Mouse (Mus musculus): ENCODE data around the gene Clk4. TPM values are rescaled to one million over a fixed set of nuclear protein-coding genes. Genes with fewer than 3 reads are reported as not detected.

Clk4 gene
- total and polyA plus RNA-seq, 3 experiments, result 26.2 to 41.9 (median 32.5) TPM

- Histone ChIP-seq H3K27ac (no peak overlapping the region), H3K27me3 (ENCODE audit: control insufficient read depth, insufficient read depth, low read length) (no peaks in the 10 kb centered on the region), H3K79me2 (replicated peaks; ENCODE audit: control insufficient read depth, insufficient read depth, low read length) (no peaks in the 10 kb centered on the region), H3K9ac (ENCODE audit: low read depth, low read length) (no peak overlapping the region), H3K4me1 (ENCODE audit: control insufficient read depth, insufficient read depth, low read length) (no peaks in the 10 kb centered on the region), H3K4me3 (no peak overlapping the region), H3K36me3 (ENCODE audit: control insufficient read depth, insufficient read depth, low read length) (no peaks in the 10 kb centered on the region)
- no peak for TF ChIP-seq EP300 (IDR thresholded peaks at IDR 0.05; ENCODE audit: insufficient read depth, low read depth, low read length)
- no peak for TF ChIP-seq CTCF (IDR thresholded peaks at IDR 0.05)
- no peak for TF ChIP-seq POLR2A (IDR thresholded peaks at IDR 0.05; ENCODE audit: insufficient read depth, low read depth, low read length)
- DNase-seq, result no peak
- intact Hi-C loops (cut with DNase I), result no loop called here
- WGBS, result 65% methylated on average over 3 of the region's 3 CpGs
Measured at GRCm38 (mm10) chr11:51295742-51296141, 34.2 kb downstream of the Clk4 start.

GRCm38 (mm10) chr11:51298691-51299090 is 37.2 kb downstream of the Clk4 start:
- WGBS, result 76% methylated on average over 4 of the region's 4 CpGs
- intact Hi-C loops (cut with DNase I), result no loop called here
- H3K27me3 ChIP-seq (ENCODE audit: control insufficient read depth, insufficient read depth, low read length), result no peaks in the 10 kb centered on the region
- DNase-seq, result no peak
- H3K36me3 ChIP-seq (ENCODE audit: control insufficient read depth, insufficient read depth, low read length), result no peaks in the 10 kb centered on the region
- no peak overlapping the region for H3K27ac ChIP-seq
- H3K4me1 ChIP-seq (ENCODE audit: control insufficient read depth, insufficient read depth, low read length), result no peaks in the 10 kb centered on the region
- no peak overlapping the region for H3K4me3 ChIP-seq
- no peak overlapping the region for H3K9ac ChIP-seq (ENCODE audit: low read depth, low read length)
- TF ChIP-seq POLR2A (IDR thresholded peaks at IDR 0.05; ENCODE audit: insufficient read depth, low read depth, low read length) (no peak), EP300 (IDR thresholded peaks at IDR 0.05; ENCODE audit: insufficient read depth, low read depth, low read length) (no peak), CTCF (IDR thresholded peaks at IDR 0.05) (no peak)
- no peaks in the 10 kb centered on the region for H3K79me2 ChIP-seq (replicated peaks; ENCODE audit: control insufficient read depth, insufficient read depth, low read length)

GRCm38 (mm10) chr11:51302396-51302795 is 40.9 kb downstream of the Clk4 start:
- Histone ChIP-seq H3K36me3 (ENCODE audit: control insufficient read depth, insufficient read depth, low read length) (no peaks in the 10 kb centered on the region), H3K9ac (ENCODE audit: low read depth, low read length) (no peak overlapping the region), H3K4me1 (ENCODE audit: control insufficient read depth, insufficient read depth, low read length) (no peaks in the 10 kb centered on the region), H3K4me3 (no peak overlapping the region), H3K27ac (no peak overlapping the region), H3K27me3 (ENCODE audit: control insufficient read depth, insufficient read depth, low read length) (0 out of 2 replicates have a peak, but pooled peaks cover 2% of the 10 kb centered on the region), H3K79me2 (replicated peaks; ENCODE audit: control insufficient read depth, insufficient read depth, low read length) (no peaks in the 10 kb centered on the region)
- WGBS, result 86% methylated on average over 5 of the region's 5 CpGs
- intact Hi-C loops (cut with DNase I), result no loop called here
- DNase-seq, result no peak
- no peak for TF ChIP-seq CTCF (IDR thresholded peaks at IDR 0.05)

DNA sequence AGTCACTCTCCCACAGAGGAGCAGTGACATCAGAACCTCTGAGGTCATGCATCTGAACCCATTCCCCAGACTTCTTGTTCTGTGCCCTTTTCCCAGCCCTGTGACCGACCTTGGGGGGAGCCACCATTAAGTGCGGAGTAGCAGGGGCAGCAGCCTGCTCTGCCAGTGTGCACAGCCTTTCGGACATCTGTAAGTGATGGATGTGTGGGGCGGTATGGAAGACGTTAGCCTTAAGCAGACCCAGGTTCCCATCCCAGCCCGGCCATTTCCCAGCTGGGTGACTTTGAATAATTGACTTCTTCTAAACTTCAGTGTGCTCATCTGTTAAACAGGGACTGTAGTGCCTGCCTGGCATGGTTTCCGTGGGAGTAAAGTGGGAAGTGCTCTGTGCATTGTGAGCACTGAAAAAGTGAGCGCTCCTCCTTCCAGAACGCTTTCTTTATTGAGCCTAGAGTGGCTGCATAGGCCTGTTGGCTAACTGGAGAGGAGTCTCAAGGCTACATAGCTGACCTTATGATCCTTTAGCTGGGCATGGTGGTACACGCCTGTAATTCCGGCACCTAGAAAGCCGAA is 42.5 kb downstream of the Clk4 start:
- Histone ChIP-seq H3K4me3 (no peak overlapping the region), H3K9ac (ENCODE audit: low read depth, low read length) (no peak overlapping the region), H3K36me3 (ENCODE audit: control insufficient read depth, insufficient read depth, low read length) (no peaks in the 10 kb centered on the region), H3K79me2 (replicated peaks; ENCODE audit: control insufficient read depth, insufficient read depth, low read length) (no peaks in the 10 kb centered on the region), H3K27ac (no peak overlapping the region), H3K27me3 (ENCODE audit: control insufficient read depth, insufficient read depth, low read length) (0 out of 2 replicates have a peak, but pooled peaks cover 2% of the 10 kb centered on the region), H3K4me1 (ENCODE audit: control insufficient read depth, insufficient read depth, low read length) (no peaks in the 10 kb centered on the region)
- DNase-seq, result no peak
- intact Hi-C loops (cut with DNase I), result no loop called here
- 81% methylated on average over 12 of the region's 12 CpGs for WGBS
- TF ChIP-seq POLR2A (IDR thresholded peaks at IDR 0.05; ENCODE audit: insufficient read depth, low read depth, low read length) (no peak), EP300 (IDR thresholded peaks at IDR 0.05; ENCODE audit: insufficient read depth, low read depth, low read length) (no peak), CTCF (IDR thresholded peaks at IDR 0.05) (no peak)

DNA sequence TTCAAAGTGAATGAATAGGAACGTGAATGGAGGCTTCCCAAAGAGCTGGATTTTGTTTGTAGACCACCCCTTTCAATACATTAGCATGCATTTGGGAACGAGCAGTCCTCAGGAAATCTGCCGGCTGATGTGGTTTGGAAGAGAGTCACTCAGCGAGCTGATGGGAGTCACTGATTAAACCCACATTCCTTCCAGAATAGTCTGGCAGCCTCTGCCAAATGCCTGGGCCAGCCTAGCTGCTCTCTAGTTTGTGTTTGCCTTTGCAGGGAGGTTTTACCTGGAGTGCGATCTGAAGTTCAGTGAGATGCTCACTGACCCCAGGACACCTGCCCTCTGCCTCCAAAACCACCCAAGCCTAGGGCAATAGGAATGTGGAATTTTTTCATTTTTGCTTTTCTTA is 46.8 kb downstream of the Clk4 start:
- Histone ChIP-seq H3K27me3 (ENCODE audit: control insufficient read depth, insufficient read depth, low read length) (0 out of 2 replicates have a peak, but pooled peaks cover 2% of the 10 kb centered on the region), H3K4me3 (no peak overlapping the region), H3K79me2 (replicated peaks; ENCODE audit: control insufficient read depth, insufficient read depth, low read length) (no peaks in the 10 kb centered on the region), H3K27ac (no peak overlapping the region), H3K36me3 (ENCODE audit: control insufficient read depth, insufficient read depth, low read length) (no peaks in the 10 kb centered on the region), H3K9ac (ENCODE audit: low read depth, low read length) (no peak overlapping the region), H3K4me1 (ENCODE audit: control insufficient read depth, insufficient read depth, low read length) (no peaks in the 10 kb centered on the region)
- intact Hi-C loops (cut with DNase I), result no loop called here
- TF ChIP-seq POLR2A (IDR thresholded peaks at IDR 0.05; ENCODE audit: insufficient read depth, low read depth, low read length) (no peak), EP300 (IDR thresholded peaks at IDR 0.05; ENCODE audit: insufficient read depth, low read depth, low read length) (no peak), CTCF (IDR thresholded peaks at IDR 0.05) (no peak)
- 38% methylated on average over 5 of the region's 5 CpGs for WGBS
- DNase-seq, result no peak

- Histone ChIP-seq H3K27ac (no peak overlapping the region), H3K4me3 (no peak overlapping the region), H3K36me3 (ENCODE audit: control insufficient read depth, insufficient read depth, low read length) (no peaks in the 10 kb centered on the region), H3K27me3 (ENCODE audit: control insufficient read depth, insufficient read depth, low read length) (no peaks in the 10 kb centered on the region), H3K4me1 (ENCODE audit: control insufficient read depth, insufficient read depth, low read length) (no peaks in the 10 kb centered on the region), H3K9ac (ENCODE audit: low read depth, low read length) (no peak overlapping the region), H3K79me2 (replicated peaks; ENCODE audit: control insufficient read depth, insufficient read depth, low read length) (no peaks in the 10 kb centered on the region)
- WGBS, result 86% methylated on average over 8 of the region's 8 CpGs
- intact Hi-C loops (cut with DNase I), result no loop called here
- DNase-seq, result no peak
- no peak for TF ChIP-seq CTCF (IDR thresholded peaks at IDR 0.05)
- no peak for TF ChIP-seq EP300 (IDR thresholded peaks at IDR 0.05; ENCODE audit: insufficient read depth, low read depth, low read length)
- no peak for TF ChIP-seq POLR2A (IDR thresholded peaks at IDR 0.05; ENCODE audit: insufficient read depth, low read depth, low read length)
Measured at GRCm38 (mm10) chr11:51311846-51312245, 50.3 kb downstream of the Clk4 start.
